Mouse (Mus musculus) bone marrow, adult 2 months (tissue): ENCODE results near the gene Myo16.

ENCODE experiments used
- CTCF ChIP-seq: fragments of 200-500 bp; IDR thresholded peaks from 2 replicates; pipeline ENCODE4 v1.5.1; 2011; ENCODE audit warnings: low read length, control low read depth; ENCODE audit not compliant: control insufficient read depth, insufficient read depth
- POLR2A ChIP-seq: fragments of 200-500 bp; IDR thresholded peaks from 2 replicates; pipeline ENCODE4 v1.6.1; 2011; ENCODE audit warnings: low read depth, mild to moderate bottlenecking, control low read depth, low read length, borderline replicate concordance; ENCODE audit not compliant: control insufficient read depth

GRCm38 (mm10) chr8:10303061-10303460 is 149.3 kb downstream of the Myo16 start:
- TF ChIP-seq POLR2A, result no peak
- no peak for TF ChIP-seq CTCF
